Mouse (Mus musculus): Measurements from ENCODE around the gene Spata20.

The Spata20 gene

GRCm38 (mm10) chr11:94451091-94451773, 34.7 kb downstream of the Spata20 start:
- DNase-seq (ENCODE audit: low read depth, low spot score), result no peak

DNA sequence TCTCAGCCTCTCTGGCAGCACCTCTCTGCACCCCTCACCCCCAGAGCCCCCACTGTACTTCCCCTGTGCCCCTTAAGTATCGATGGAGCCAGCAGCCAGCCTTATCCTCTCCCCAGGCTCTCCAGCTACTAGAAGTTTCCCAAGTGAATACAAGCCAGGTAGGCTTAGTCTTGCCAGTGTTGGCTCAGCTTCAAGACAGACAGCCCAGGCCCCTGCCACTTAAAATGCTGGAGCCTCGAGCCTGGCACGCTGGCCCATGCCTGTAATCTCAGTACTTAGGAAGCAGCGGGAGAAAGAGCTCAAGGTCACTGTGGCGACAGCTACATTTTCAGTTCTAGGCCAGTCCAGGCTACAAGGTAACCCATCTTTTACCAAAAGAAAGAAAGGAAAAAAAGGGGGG, 36.1 kb downstream of the Spata20 start:
- no peak for DNase-seq (ENCODE audit: low read depth, low spot score)

DNA sequence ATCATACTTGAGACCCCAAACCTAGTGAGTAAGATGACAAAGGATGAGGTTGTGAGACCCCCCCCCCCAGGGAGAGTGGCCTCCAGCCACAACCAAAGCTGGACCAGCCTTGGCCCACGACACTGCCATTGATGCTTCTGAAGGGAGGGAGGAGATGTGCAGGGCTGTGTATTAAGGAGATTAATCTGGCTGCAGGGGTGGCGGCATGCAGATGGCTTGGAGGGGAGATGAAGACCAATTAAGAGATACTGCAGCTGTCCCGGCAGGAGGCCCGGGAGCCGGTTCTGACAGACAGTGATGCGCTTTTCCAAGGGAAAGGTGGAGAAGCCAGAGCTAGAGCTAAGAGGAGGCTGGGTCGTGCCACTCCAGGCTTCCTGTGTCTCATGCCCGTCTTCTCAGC, 36.7 kb downstream of the Spata20 start:
- no peak for DNase-seq (ENCODE audit: low read depth, low spot score)

GRCm38 (mm10) chr11:94447017-94447416, 39.0 kb downstream of the Spata20 start:
- DNase-seq (ENCODE audit: low read depth, low spot score), result no peak

- no peak for DNase-seq (ENCODE audit: low read depth, low spot score)
Measured at GRCm38 (mm10) chr11:94445300-94445699, 40.7 kb downstream of the Spata20 start.

GRCm38 (mm10) chr11:94444829-94445228, 41.1 kb downstream of the Spata20 start:
- DNase-seq (ENCODE audit: low read depth, low spot score), result no peak

GRCm38 (mm10) chr11:94441752-94442151, 44.2 kb downstream of the Spata20 start:
- DNase-seq (ENCODE audit: low read depth, low spot score), result no peak

DNA sequence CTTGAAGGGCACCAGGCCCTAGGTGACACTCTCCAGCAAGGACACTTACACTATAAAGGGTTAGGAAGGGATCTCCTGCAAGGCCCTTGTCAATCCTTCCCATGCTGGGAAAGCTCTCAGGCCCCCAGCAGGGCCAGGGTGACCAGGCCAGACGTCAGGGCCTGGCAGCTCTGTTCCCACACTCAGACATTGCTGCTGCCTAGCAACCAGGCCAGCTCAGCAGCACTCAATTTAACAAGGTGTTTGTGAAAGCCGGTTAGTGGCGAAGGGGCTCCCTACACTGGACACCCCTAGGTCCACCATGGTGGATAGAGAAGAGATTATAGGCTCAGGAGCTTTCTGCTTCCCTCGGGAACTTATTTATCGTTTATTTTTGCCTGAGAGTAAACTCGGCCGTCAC, 44.9 kb downstream of the Spata20 start:
- no peak for DNase-seq (ENCODE audit: low read depth, low spot score)

GRCm38 (mm10) chr11:94440421-94440820, 45.6 kb downstream of the Spata20 start:
- no peak for DNase-seq (ENCODE audit: low read depth, low spot score)

GRCm38 (mm10) chr11:94429011-94429651, 56.8 kb downstream of the Spata20 start:
- DNase-seq (ENCODE audit: low read depth, low spot score), result no peak

Measured in CD4-positive helper T cell, adult 2 months (primary cell).